Mouse (Mus musculus) kidney, adult 11 months (tissue): ENCODE data around the gene Tmem223.

Source experiments
- DNase-seq: peaks from one replicate; pipeline ENCODE4 v3.0.0; 2022

Tmem223 gene

GRCm38 (mm10) chr19:8803879-8804660 lies 33.3 kb downstream of the Tmem223 start:
- DNase-seq, result no peak

- no peak for DNase-seq
Measured at GRCm38 (mm10) chr19:8806810-8807209, 36.0 kb downstream of the Tmem223 start.

- peak; percentile 48 for DNase-seq
Measured at GRCm38 (mm10) chr19:8815812-8816211, 45.0 kb downstream of the Tmem223 start.

GRCm38 (mm10) chr19:8817001-8817400 lies 46.2 kb downstream of the Tmem223 start:
- no peak for DNase-seq

- no peak for DNase-seq
Measured at GRCm38 (mm10) chr19:8818301-8818798, 47.6 kb downstream of the Tmem223 start.

- peak; percentile 99 for DNase-seq
Measured at GRCm38 (mm10) chr19:8818801-8819595, 48.2 kb downstream of the Tmem223 start, which contains the start of gene Ttc9c. Gene Ttc9c (minus strand): TSS chr19:8819333.

- peak; percentile 99 for DNase-seq
Measured at GRCm38 (mm10) chr19:8819596-8820423, 49.0 kb downstream of the Tmem223 start, which contains the start of gene Hnrnpul2. Gene Hnrnpul2 (plus strand): TSS chr19:8820010.

GRCm38 (mm10) chr19:8820424-8820956 lies 49.7 kb downstream of the Tmem223 start:
- DNase-seq, result peak; percentile 43

- peak; percentile 54 for DNase-seq
Measured at GRCm38 (mm10) chr19:8821146-8821545, 50.4 kb downstream of the Tmem223 start.
